Mouse (Mus musculus): Measurements from ENCODE around the gene Mrps21. TPM values are rescaled to one million over a fixed set of nuclear protein-coding genes. Genes with fewer than 3 reads are reported as not detected.
A peak's percentile ranks its signal among the peaks of the same experiment; 100 is the strongest.
"Not testable (repeated sequence)": the region's sequence is repeated elsewhere in the genome, so short reads cannot be mapped to it uniquely, and the experiment has no call there.

The Mrps21 gene
- polyA plus RNA-seq, 1 experiment, result 80.5 TPM

DNA sequence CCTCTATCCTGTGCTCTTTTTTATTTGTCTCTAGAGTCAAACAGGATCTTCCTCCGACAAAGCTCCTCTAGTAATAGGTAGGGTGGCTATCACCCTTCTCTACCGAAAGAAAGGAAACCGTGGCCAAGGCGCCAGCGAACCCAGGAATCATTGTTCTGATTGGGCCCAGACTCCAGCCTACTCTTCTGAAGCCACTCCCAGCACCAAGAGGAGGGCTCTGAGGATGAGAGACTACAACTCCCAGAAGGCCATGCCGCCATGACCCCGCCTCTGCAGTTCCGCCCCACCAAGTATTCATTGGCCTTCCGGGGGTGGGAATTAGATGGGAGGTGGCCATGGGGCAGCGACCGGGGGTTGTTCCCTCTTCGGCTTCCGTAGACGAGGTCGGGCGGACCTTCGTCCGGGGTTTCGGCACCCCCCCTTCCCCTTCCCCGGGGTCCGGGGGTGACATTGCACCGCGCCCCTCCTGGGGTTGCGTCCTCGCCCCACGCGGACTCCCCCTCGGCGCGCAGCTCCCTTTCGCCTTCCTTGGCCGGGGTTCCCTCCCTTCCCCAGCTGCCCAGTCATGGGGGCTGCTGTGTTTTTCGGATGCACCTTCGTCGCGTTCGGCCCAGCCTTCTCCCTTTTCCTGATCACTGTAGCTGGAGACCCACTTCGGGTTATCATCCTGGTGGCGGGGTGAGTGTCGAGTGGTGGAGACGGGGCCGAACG is 22.4 kb upstream of the Mrps21 start, which contains the start of gene Aph1a:
TSS of gene Aph1a (plus strand) at position 364 of the 711 bp plus-strand sequence.
- TF ChIP-seq POLR2A (IDR thresholded peaks at IDR 0.05; ENCODE audit: borderline replicate concordance, control insufficient read depth, low read depth, low read length), result peak; percentile 28; the same call in 1 of the 2 replicates
- Histone ChIP-seq H3K27ac (ENCODE audit: control insufficient read depth, insufficient read depth, low read depth, low read length, poor library complexity) (0 out of 2 replicates have a peak within 1 kb of the TSS, but pooled peaks have one; percentile 27), H3K4me3 (replicated peaks; ENCODE audit: control insufficient read depth, low read depth, low read length) (peak within 1 kb of the TSS; percentile 92)
- not testable (repeated sequence) for H3K4me1 ChIP-seq (ENCODE audit: control insufficient read depth, insufficient read depth, low read length)
- 0% methylated on average over 32 of the region's 43 CpGs for WGBS

DNA sequence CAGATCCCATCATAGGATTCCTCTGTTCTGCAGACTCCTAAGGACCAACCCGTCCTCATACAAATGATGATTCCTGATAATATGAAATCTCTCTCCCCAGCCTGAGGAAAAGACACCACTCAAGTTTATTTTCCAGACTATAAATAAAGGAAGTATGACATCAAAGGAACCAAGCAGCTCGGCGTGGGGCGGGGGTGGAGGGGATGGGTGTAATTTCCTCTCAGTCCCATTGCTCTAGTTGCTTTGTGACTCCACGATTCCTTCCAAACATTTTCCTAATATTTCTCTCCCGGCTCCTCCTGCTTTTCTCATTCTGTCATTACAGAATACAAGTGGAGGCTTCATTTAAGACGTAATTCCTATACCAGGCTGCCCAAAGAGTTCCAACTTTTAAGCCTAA is 21.8 kb upstream of the Mrps21 start:
- TF ChIP-seq POLR2A (IDR thresholded peaks at IDR 0.05; ENCODE audit: borderline replicate concordance, control insufficient read depth, low read depth, low read length), result no peak
- TF ChIP-seq CTCF (IDR thresholded peaks at IDR 0.05; ENCODE audit: control insufficient read depth, insufficient read depth, low read length), result no peak
- H3K27ac ChIP-seq (ENCODE audit: control insufficient read depth, insufficient read depth, low read depth, low read length, poor library complexity), result no peak overlapping the region
- 6% methylated on average over 7 of the region's 7 CpGs for WGBS
- H3K4me1 ChIP-seq (ENCODE audit: control insufficient read depth, insufficient read depth, low read length), result peaks cover 6% of the 10 kb centered on the region
- H3K4me3 ChIP-seq (replicated peaks; ENCODE audit: control insufficient read depth, low read depth, low read length), result no peak overlapping the region

DNA sequence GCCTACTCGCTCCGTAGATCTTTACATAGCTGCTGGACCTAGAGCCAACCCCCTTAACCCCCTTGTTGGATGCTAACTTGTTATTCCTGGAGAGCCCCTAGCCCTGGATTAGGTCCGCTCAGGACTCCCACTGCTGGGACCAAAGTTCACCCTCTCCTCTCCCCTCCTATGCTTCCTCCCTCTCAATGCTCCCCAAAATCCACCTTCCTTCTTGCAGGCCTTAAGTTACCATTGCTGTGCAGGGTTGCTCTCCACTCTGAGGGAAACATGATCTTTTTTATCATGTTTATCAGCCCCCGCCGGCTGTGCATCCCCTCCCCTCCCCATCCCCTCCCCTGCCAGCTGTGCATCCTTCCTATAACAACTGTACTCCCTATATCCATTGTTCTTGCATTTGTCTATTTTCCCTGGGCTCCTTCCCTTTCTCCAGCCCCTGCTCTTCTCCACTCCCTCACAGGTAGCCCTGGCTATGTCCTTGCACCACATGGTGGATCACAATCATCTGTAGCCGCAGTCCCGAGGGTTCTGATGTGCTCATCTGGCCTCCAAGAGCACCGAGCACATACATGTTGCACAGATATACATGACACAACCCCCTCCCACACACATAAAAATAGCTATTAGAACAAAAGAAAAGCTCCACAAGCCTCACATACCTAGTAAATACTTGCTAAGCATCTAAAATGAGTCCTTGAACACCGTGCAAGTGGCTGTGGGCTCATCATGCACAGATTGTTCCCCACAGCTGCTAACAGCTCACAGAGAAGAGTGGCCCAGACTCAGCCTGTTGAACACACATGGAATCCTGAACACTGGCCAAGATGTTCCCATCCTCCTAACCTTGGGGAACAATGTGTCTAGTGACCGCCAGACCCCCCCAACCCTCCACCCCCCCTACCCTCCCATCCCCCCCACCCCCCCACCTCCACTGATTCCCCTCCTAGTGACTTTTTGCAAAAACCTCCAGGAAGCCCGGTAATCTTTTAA is 21.0 kb upstream of the Mrps21 start:
- H3K4me3 ChIP-seq (replicated peaks; ENCODE audit: control insufficient read depth, low read depth, low read length), result peak overlapping the region; percentile 0
- H3K4me1 ChIP-seq (ENCODE audit: control insufficient read depth, insufficient read depth, low read length), result peaks cover 6% of the 10 kb centered on the region
- no peak for TF ChIP-seq CTCF (IDR thresholded peaks at IDR 0.05; ENCODE audit: control insufficient read depth, insufficient read depth, low read length)
- H3K27ac ChIP-seq (ENCODE audit: control insufficient read depth, insufficient read depth, low read depth, low read length, poor library complexity), result peak overlapping the region; percentile 25
- WGBS, result 23% methylated on average over 11 of the region's 11 CpGs

DNA sequence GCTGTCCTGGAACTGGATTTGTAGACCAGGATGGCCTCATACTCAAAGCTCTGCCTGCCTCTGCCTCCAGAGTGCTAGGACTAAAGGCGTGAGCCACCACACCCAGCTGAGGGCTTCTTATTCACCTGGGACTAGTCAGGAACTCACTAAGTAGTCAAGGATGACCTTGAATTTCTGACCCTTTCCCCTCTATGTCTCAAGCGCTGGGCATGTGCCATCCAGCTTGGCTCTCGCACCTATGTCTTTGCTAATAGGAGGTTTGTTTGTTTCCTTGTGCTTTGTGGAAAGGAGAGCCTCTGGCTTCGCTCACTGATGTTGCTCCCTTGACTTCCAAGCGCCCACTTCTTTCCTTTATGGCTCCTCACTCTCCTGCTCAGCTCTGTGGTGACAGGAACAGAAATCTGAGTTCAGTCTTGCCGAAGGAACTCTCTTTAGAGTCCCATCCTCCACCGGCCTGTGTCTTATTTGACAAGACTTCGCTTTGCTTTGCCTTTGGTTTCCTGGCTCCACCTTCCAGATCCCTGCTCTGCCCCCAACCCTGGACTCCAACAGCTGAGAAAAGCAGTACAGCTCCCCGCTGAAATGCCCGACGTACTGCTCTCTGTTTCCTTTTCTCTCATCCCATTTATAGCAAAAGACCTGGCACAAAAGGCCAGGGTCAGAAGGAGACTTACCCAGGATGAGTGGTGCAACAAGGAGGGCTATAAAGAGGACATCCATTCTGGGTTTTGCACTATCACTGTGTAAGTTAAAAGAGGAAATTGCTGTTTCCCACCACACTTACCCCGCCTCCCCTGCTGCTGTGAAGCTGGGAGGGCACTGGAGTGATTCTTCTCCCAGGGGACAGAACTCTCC is 20.1 kb upstream of the Mrps21 start, which contains the start of gene BC028528:
TSS of gene BC028528 (minus strand) at position 795 of the 855 bp plus-strand sequence.
- TF ChIP-seq CTCF (IDR thresholded peaks at IDR 0.05; ENCODE audit: control insufficient read depth, insufficient read depth, low read length) (no peak), POLR2A (IDR thresholded peaks at IDR 0.05; ENCODE audit: borderline replicate concordance, control insufficient read depth, low read depth, low read length) (no peak)
- Histone ChIP-seq H3K27ac (ENCODE audit: control insufficient read depth, insufficient read depth, low read depth, low read length, poor library complexity) (peak within 1 kb of the TSS; percentile 80), H3K4me1 (ENCODE audit: control insufficient read depth, insufficient read depth, low read length) (peaks cover 6% of the 10 kb centered on the region), H3K4me3 (replicated peaks; ENCODE audit: control insufficient read depth, low read depth, low read length) (peak within 1 kb of the TSS; percentile 49)
- 8% methylated on average over 12 of the region's 12 CpGs for WGBS

DNA sequence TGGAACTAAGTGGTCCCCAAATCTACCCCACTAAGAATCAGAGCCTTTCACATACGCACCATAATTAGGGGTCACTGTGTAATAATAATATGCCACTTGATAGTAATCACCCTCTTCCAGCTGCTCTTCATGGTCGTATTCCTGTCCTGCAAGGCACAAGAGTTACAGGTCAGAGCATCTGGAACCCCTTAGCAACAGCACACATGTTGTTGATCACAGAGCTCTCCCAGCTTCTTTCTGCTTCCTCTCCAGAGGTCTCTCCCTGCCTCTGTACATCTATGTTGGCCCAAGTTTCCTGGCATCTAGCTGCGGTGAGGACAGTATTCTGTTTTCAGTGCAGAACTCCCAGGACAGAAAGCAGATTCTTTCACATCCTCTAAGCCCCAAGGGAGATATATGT is 18.3 kb upstream of the Mrps21 start:
- TF ChIP-seq POLR2A (IDR thresholded peaks at IDR 0.05; ENCODE audit: borderline replicate concordance, control insufficient read depth, low read depth, low read length), result no peak
- TF ChIP-seq CTCF (IDR thresholded peaks at IDR 0.05; ENCODE audit: control insufficient read depth, insufficient read depth, low read length), result no peak
- 79% methylated on average over 3 of the region's 3 CpGs for WGBS

DNA sequence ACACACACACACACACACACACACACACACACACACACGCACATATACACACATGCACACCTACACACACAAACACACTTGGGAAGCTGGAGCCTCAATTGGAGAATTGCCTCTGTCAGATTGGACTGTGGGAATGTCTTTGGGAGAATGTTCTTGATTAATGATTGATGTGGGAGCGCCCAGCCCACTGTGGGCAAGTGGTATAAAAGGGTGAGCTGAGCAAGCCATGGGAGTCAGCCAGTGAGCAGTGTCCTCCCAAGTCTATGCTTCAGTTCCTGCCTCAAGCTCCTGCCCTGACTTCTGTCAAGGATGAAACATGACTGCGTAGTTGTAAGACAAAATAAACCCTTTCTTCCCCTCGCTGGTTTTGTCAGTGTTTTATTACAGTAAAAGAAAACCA is 16.3 kb upstream of the Mrps21 start:
- WGBS, result 77% methylated on average over 4 of the region's 4 CpGs
- TF ChIP-seq CTCF (IDR thresholded peaks at IDR 0.05; ENCODE audit: control insufficient read depth, insufficient read depth, low read length), result no peak
- TF ChIP-seq POLR2A (IDR thresholded peaks at IDR 0.05; ENCODE audit: borderline replicate concordance, control insufficient read depth, low read depth, low read length), result no peak
- H3K27ac ChIP-seq (ENCODE audit: control insufficient read depth, insufficient read depth, low read depth, low read length, poor library complexity), result no peak overlapping the region
- H3K4me1 ChIP-seq (ENCODE audit: control insufficient read depth, insufficient read depth, low read length), result peaks cover 3% of the 10 kb centered on the region; the same call in 1 of the 2 replicates
- H3K4me3 ChIP-seq (replicated peaks; ENCODE audit: control insufficient read depth, low read depth, low read length), result no peak overlapping the region

More for the DNA sequence above, 18.3 kb upstream of the Mrps21 start:
- Histone ChIP-seq H3K4me3 (replicated peaks; ENCODE audit: control insufficient read depth, low read depth, low read length) (no peak overlapping the region), H3K27ac (ENCODE audit: control insufficient read depth, insufficient read depth, low read depth, low read length, poor library complexity) (no peak overlapping the region), H3K4me1 (ENCODE audit: control insufficient read depth, insufficient read depth, low read length) (peaks cover 3% of the 10 kb centered on the region; the same call in 1 of the 2 replicates)

DNA sequence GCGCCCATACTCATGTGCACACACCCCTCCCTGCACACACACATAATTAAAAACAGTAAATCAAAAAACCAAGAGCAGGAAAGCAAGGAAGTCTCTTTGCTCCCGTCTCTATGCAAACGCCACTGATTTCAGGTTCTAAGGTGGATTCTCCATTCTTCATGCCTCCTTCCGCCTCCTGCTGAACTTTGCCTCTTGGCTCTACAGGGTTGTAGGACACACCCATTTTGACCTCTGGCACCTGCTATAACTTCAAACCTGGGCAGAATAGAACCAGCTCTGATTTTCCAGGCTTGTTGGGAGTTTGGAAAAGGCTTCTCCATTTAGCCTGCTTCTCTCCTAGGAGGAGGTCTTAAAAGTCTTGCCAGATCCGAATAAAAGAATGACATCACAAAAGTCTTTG is 13.1 kb upstream of the Mrps21 start:
- H3K4me3 ChIP-seq (replicated peaks; ENCODE audit: control insufficient read depth, low read depth, low read length), result no peak overlapping the region
- TF ChIP-seq POLR2A (IDR thresholded peaks at IDR 0.05; ENCODE audit: borderline replicate concordance, control insufficient read depth, low read depth, low read length), result no peak
- no peak for TF ChIP-seq CTCF (IDR thresholded peaks at IDR 0.05; ENCODE audit: control insufficient read depth, insufficient read depth, low read length)
- no peak overlapping the region for H3K27ac ChIP-seq (ENCODE audit: control insufficient read depth, insufficient read depth, low read depth, low read length, poor library complexity)
- no peaks in the 10 kb centered on the region for H3K4me1 ChIP-seq (ENCODE audit: control insufficient read depth, insufficient read depth, low read length)
- WGBS, result 90% methylated on average over 5 of the region's 5 CpGs

Measured in bone marrow, adult 2 months (tissue).